Mouse (Mus musculus): Measurements from ENCODE around the gene Optn. TPM values are rescaled to one million over a fixed set of nuclear protein-coding genes. Genes with fewer than 3 reads are reported as not detected.
"Not testable (repeated sequence)": the region's sequence is repeated elsewhere in the genome, so short reads cannot be mapped to it uniquely, and the experiment has no call there.

Optn gene
- polyA plus RNA-seq, 1 experiment from 2014 or later: 5.3 TPM

DNA sequence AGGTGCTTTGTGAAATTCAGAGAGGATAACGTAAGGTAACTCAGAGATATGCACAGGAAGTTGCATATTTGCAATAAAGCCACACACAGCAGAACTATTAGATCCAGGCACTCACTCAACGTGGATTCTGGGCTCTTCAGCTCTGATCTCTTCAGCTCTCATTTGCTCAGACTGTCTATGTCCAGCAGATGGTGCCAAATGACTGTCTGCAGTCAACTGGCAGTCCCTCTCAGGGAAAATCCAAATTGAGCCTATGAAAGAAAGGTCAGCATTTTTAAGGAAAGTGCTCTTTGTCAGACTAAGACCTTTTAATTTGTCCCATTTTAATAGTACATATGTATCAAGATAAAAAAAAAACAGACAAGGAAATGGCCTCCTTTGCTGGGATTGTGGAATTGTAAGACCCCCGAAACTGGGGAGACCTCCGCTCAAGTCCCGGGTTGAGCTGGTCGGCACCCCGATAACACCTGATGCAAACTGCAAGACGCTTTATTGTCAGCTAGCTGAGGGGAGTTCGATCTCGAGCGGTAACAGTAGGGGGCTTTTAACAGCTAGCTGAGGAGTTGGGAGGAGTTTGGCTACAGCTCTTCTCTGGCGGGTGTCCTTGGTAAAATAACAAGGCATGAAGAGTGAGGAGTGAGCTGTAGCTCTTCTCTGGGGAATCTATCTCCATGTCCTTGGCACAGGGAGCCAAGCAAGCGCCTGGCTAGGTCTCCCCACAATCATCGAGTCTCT is 16.4 kb upstream of the Optn start:
- peak overlapping the region; percentile 53; the same call in 1 of the 2 replicates for H3K9ac ChIP-seq
- peak overlapping the region; percentile 62 for H3K4me2 ChIP-seq (replicated peaks)
- H3K4me3 ChIP-seq: peak overlapping the region; percentile 31
- no peaks in the 10 kb centered on the region for H3K9me3 ChIP-seq
- 8% methylated on average over 14 of the region's 14 CpGs for whole genome bisulfite sequencing
- H3K36me3 ChIP-seq: no peaks in the 10 kb centered on the region
- no peaks in the 10 kb centered on the region for H3K27me3 ChIP-seq
- H3K27ac ChIP-seq: no peak overlapping the region
- ATAC-seq (ENCODE audit: low FRiP score, low read depth): no peak; the same call in 1 of the 2 replicates
- peaks cover 7% of the 10 kb centered on the region for H3K4me1 ChIP-seq

DNA sequence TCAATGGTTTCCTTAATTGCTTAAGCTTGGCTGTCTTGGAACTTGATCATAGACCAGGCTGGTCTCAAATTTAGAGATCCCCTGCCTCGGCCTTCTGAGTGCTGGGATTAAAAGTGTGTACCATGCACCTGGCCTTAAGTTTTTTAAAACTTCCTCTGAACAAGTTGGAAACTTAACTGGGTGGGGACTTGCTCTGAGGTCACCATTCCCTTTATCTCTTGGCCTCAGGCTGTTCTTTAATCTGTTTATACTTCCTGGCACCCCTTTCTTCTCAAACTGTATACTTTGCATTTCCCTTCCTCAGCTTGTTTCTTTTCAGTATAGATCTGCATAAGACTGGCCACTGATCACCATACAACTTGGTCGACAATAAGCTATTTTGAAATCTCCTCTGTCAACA is 14.1 kb upstream of the Optn start:
- no peak for ATAC-seq (ENCODE audit: low FRiP score, low read depth)
- Histone ChIP-seq H3K9me3 (no peaks in the 10 kb centered on the region), H3K4me2 (replicated peaks) (no peak overlapping the region), H3K27me3 (no peaks in the 10 kb centered on the region), H3K4me1 (peaks cover 7% of the 10 kb centered on the region), H3K27ac (no peak overlapping the region), H3K9ac (no peak overlapping the region), H3K36me3 (no peaks in the 10 kb centered on the region), H3K4me3 (no peak overlapping the region)
- WGBS: 63% methylated on average over 2 of the region's 2 CpGs

GRCm38 (mm10) chr2:5077490-5077889 is 13.6 kb upstream of the Optn start:
- Histone ChIP-seq H3K27ac (no peak overlapping the region), H3K36me3 (no peaks in the 10 kb centered on the region), H3K4me2 (replicated peaks) (no peak overlapping the region), H3K4me1 (peaks cover 7% of the 10 kb centered on the region), H3K9me3 (no peaks in the 10 kb centered on the region), H3K27me3 (no peaks in the 10 kb centered on the region), H3K9ac (no peak overlapping the region), H3K4me3 (no peak overlapping the region)
- ATAC-seq (ENCODE audit: low FRiP score, low read depth): no peak
- WGBS: 86% methylated on average over 2 of the region's 2 CpGs

- Histone ChIP-seq H3K27ac (no peak overlapping the region), H3K27me3 (no peaks in the 10 kb centered on the region), H3K36me3 (no peaks in the 10 kb centered on the region), H3K9me3 (no peaks in the 10 kb centered on the region), H3K4me2 (replicated peaks) (no peak overlapping the region), H3K4me3 (no peak overlapping the region), H3K4me1 (peaks cover 6% of the 10 kb centered on the region), H3K9ac (no peak overlapping the region)
- no peak for ATAC-seq (ENCODE audit: low FRiP score, low read depth)
These were observed 12.0 kb upstream of the Optn start for GRCm38 (mm10) chr2:5075856-5076255.

GRCm38 (mm10) chr2:5075432-5075831 is 11.6 kb upstream of the Optn start:
- WGBS: 58% methylated on average over 2 of the region's 2 CpGs
- Histone ChIP-seq H3K4me1 (peaks cover 1% of the 10 kb centered on the region), H3K36me3 (no peaks in the 10 kb centered on the region), H3K4me2 (replicated peaks) (no peak overlapping the region), H3K9ac (no peak overlapping the region), H3K27me3 (no peaks in the 10 kb centered on the region), H3K4me3 (no peak overlapping the region), H3K9me3 (no peaks in the 10 kb centered on the region), H3K27ac (no peak overlapping the region)
- no peak for ATAC-seq (ENCODE audit: low FRiP score, low read depth)

- Histone ChIP-seq H3K9me3 (peaks cover 6% of the 10 kb centered on the region), H3K4me3 (no peak overlapping the region), H3K4me1 (no peaks in the 10 kb centered on the region), H3K36me3 (no peaks in the 10 kb centered on the region), H3K9ac (no peak overlapping the region), H3K27ac (no peak overlapping the region), H3K27me3 (no peaks in the 10 kb centered on the region), H3K4me2 (replicated peaks) (no peak overlapping the region)
- ATAC-seq (ENCODE audit: low FRiP score, low read depth): no peak
- 93% methylated on average over 3 of the region's 3 CpGs for WGBS
These were observed 9.9 kb upstream of the Optn start for GRCm38 (mm10) chr2:5073785-5074184.

- H3K4me1 ChIP-seq: peaks cover 6% of the 10 kb centered on the region
- H3K4me3 ChIP-seq: no peak overlapping the region
- H3K4me2 ChIP-seq (replicated peaks): no peak overlapping the region
- no peak overlapping the region for H3K27ac ChIP-seq
- no peak overlapping the region for H3K9ac ChIP-seq
- H3K9me3 ChIP-seq: peaks cover 6% of the 10 kb centered on the region
- ATAC-seq (ENCODE audit: low FRiP score, low read depth): no peak
- H3K27me3 ChIP-seq: no peaks in the 10 kb centered on the region
- 87% methylated on average over 4 of the region's 4 CpGs for WGBS
- no peaks in the 10 kb centered on the region for H3K36me3 ChIP-seq
These were observed 4.1 kb upstream of the Optn start for GRCm38 (mm10) chr2:5067951-5068350.

DNA sequence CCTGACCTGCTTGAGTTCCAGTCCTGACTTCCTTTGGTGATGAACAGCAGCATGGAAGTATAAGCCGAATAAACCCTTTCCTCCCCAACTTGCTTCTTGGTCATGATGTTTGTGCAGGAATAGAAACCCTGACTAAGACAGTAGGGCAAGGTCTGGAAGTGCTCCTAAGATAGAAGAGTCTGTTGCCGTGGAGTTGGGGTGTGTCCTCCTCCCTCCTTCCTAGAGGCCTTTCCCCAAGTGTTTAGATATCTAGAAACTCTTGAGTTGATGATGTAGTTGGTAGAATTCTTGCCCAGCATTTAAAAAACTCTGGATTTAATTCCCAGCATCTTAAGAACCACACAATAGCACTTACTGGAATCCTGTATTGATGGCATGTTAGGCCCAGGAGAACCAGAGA is 3.4 kb upstream of the Optn start:
- H3K27ac ChIP-seq; ATAC-seq (ENCODE audit: low FRiP score, low read depth); H3K4me2 ChIP-seq (replicated peaks); H3K27me3 ChIP-seq; H3K4me3 ChIP-seq; H3K9ac ChIP-seq; H3K36me3 ChIP-seq; H3K9me3 ChIP-seq: not testable (repeated sequence)
- peaks cover 11% of the 10 kb centered on the region for H3K4me1 ChIP-seq
- 74% methylated on average over 2 of the region's 2 CpGs for WGBS

- Histone ChIP-seq H3K4me3 (peak overlapping the region; percentile 63), H3K27me3 (no peaks in the 10 kb centered on the region), H3K4me1 (peaks cover 11% of the 10 kb centered on the region), H3K9ac (peak overlapping the region; percentile 73; the same call in 1 of the 2 replicates), H3K36me3 (no peaks in the 10 kb centered on the region), H3K27ac (no peak overlapping the region), H3K4me2 (replicated peaks) (peak overlapping the region; percentile 96), H3K9me3 (peaks cover 4% of the 10 kb centered on the region)
- ATAC-seq (ENCODE audit: low FRiP score, low read depth): 0 out of 2 replicates have a peak, but pooled peaks have one; percentile 2
- WGBS: 38% methylated on average over 4 of the region's 4 CpGs
These were observed 396 bp upstream of the Optn start for GRCm38 (mm10) chr2:5064247-5064646.

- H3K36me3 ChIP-seq: no peaks in the 10 kb centered on the region
- WGBS: 20% methylated on average over 16 of the region's 16 CpGs
- peak overlapping the region; percentile 63 for H3K4me3 ChIP-seq
- peaks cover 11% of the 10 kb centered on the region for H3K4me1 ChIP-seq
- 0 out of 2 replicates have a peak, but pooled peaks have one; percentile 26 for ATAC-seq (ENCODE audit: low FRiP score, low read depth)
- no peak overlapping the region for H3K9ac ChIP-seq
- no peaks in the 10 kb centered on the region for H3K27me3 ChIP-seq
- H3K9me3 ChIP-seq: no peaks in the 10 kb centered on the region
- H3K27ac ChIP-seq: no peak overlapping the region
- peak overlapping the region; percentile 96 for H3K4me2 ChIP-seq (replicated peaks)
These were observed 1.2 kb downstream of the Optn start for GRCm38 (mm10) chr2:5062496-5063298.

- ATAC-seq (ENCODE audit: low FRiP score, low read depth): no peak
- Histone ChIP-seq H3K9me3 (no peaks in the 10 kb centered on the region), H3K4me2 (replicated peaks) (no peak overlapping the region), H3K9ac (no peak overlapping the region), H3K27me3 (no peaks in the 10 kb centered on the region), H3K36me3 (no peaks in the 10 kb centered on the region), H3K4me3 (no peak overlapping the region), H3K27ac (no peak overlapping the region), H3K4me1 (peaks cover 11% of the 10 kb centered on the region)
- 65% methylated on average over 8 of the region's 8 CpGs for WGBS
These were observed 2.6 kb downstream of the Optn start for GRCm38 (mm10) chr2:5061133-5061708.

DNA sequence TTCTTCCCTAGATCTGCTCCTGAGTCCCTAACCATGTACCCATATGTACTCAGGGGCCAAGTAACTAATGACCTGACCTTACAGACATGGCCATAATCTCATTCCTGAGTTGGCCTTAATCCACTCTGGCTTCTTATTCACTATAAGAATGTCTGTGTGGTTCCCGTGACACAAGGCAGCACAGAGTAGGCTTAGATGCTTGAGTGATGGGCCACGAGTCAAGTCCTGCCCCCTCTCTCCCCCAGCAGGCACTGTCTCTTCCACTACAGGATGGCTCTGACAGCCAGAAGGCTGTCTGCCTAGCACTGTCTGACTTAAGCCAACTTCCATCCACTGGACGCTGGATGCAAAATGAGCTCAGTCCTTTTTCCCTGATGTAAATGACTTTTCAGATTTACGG is 3.9 kb downstream of the Optn start:
- WGBS: 80% methylated on average over 4 of the region's 4 CpGs
- no peak overlapping the region for H3K9ac ChIP-seq
- H3K9me3 ChIP-seq: no peaks in the 10 kb centered on the region
- peaks cover 11% of the 10 kb centered on the region for H3K4me1 ChIP-seq
- no peak for ATAC-seq (ENCODE audit: low FRiP score, low read depth)
- no peak overlapping the region for H3K4me3 ChIP-seq
- no peaks in the 10 kb centered on the region for H3K36me3 ChIP-seq
- H3K4me2 ChIP-seq (replicated peaks): no peak overlapping the region
- no peaks in the 10 kb centered on the region for H3K27me3 ChIP-seq
- no peak overlapping the region for H3K27ac ChIP-seq

Data from limb, embryonic 13.5 days (tissue).